Mouse (Mus musculus) megakaryocyte, embryonic 14.5 days (primary cell): Measurements from ENCODE around the gene Oit3.

Source experiments
- FLI1 ChIP-seq: IDR thresholded peaks from 2 replicates; pipeline ENCODE4 v1.6.1; 2012; ENCODE audit warnings: low read length, inconsistent platforms, mixed read lengths
- GATA1 ChIP-seq: IDR thresholded peaks from 3 replicates; pipeline ENCODE4 v1.6.1; 2012; ENCODE audit warnings: mixed read lengths, low read length, inconsistent platforms, borderline replicate concordance

- TF ChIP-seq FLI1 (no peak), GATA1 (no peak)
Observed at GRCm38 (mm10) chr10:59451839-59452238, 10.3 kb upstream of the Oit3 start.
